Mouse (Mus musculus) kidney, embryonic 14.5 days (tissue): ENCODE measurements at regions not wholly inside any gene's neighbourhood (a gene's known extent, or its start where the extent isn't known, plus 50 kb on each side); places are given as distances from the start of the nearest gene placed in this dataset.

Experiments
- ATAC-seq: fragments of 200-750 bp; cut with Nextera tagmentation; 2 replicates; pipeline ENCODE4 v1.8.0; 2017; ENCODE audit warnings: moderate number of reproducible peaks, mild to moderate bottlenecking, moderate TSS enrichment, moderate library complexity; ENCODE audit not compliant: low FRiP score, low TSS enrichment
- H3K27ac ChIP-seq: fragments of 300-500 bp; sonication (generic); 2 replicates; pipeline ENCODE4 v1.5.1; 2014; ENCODE audit warnings: low read depth, mild to moderate bottlenecking, low read length, moderate library complexity, mixed read lengths
- H3K27me3 ChIP-seq: fragments of 300-500 bp; sonication (generic); 2 replicates; pipeline ENCODE4 v1.6.1; 2014; ENCODE audit warnings: mild to moderate bottlenecking, low read length; ENCODE audit not compliant: control insufficient read depth, insufficient read depth
- H3K36me3 ChIP-seq: fragments of 300-500 bp; sonication (generic); 2 replicates; pipeline ENCODE4 v1.6.1; 2014; ENCODE audit warnings: low read length, mixed read lengths; ENCODE audit not compliant: control insufficient read depth, insufficient read depth
- H3K4me1 ChIP-seq: fragments of 300-500 bp; sonication (generic); 2 replicates; pipeline ENCODE4 v1.6.1; 2014; ENCODE audit warnings: low read length, mixed read lengths; ENCODE audit not compliant: control insufficient read depth, insufficient read depth
- H3K4me2 ChIP-seq: fragments of 300-500 bp; sonication (generic); replicated peaks from 2 replicates; pipeline ENCODE4 v1.6.1; 2014; ENCODE audit warnings: low read depth, mild to moderate bottlenecking, low read length
- H3K4me3 ChIP-seq: fragments of 300-500 bp; sonication (generic); 2 replicates; pipeline ENCODE4 v1.5.1; 2014; ENCODE audit warnings: mild to moderate bottlenecking, low read length
- H3K9ac ChIP-seq: fragments of 300-500 bp; sonication (generic); 2 replicates; pipeline ENCODE4 v1.6.1; 2014; ENCODE audit warnings: low read depth, mild to moderate bottlenecking, low read length, moderate library complexity
- H3K9me3 ChIP-seq: fragments of 300-500 bp; sonication (generic); 2 replicates; pipeline ENCODE4 v1.6.1; 2016; ENCODE audit warnings: low read length; ENCODE audit not compliant: control insufficient read depth
- WGBS: fragments of 180-500 bp; shearing (Covaris S2); extraction: QIAGEN DNeasy Blood & Tissue Kit; methylation state at CpG from one replicate; pipeline ENCODE4 v1.1.7; 2014; 5-methylcytosine and 5-hydroxymethylcytosine counted together

- H3K4me2 ChIP-seq: no peak overlapping the region
- no peaks in the 10 kb centered on the region for H3K9me3 ChIP-seq
- H3K27me3 ChIP-seq: no peaks in the 10 kb centered on the region
- H3K27ac ChIP-seq: no peak overlapping the region
- no peaks in the 10 kb centered on the region for H3K36me3 ChIP-seq
- H3K4me3 ChIP-seq: no peak overlapping the region
- peaks cover 14% of the 10 kb centered on the region for H3K4me1 ChIP-seq
- WGBS: 56% methylated on average over 9 of the region's 9 CpGs
- ATAC-seq: no peak
- no peak overlapping the region for H3K9ac ChIP-seq
Measured at GRCm38 (mm10) chr19:59395739-59396138, 50.2 kb upstream of the Pdzd8 start.

GRCm38 (mm10) chr19:59396506-59396905, 50.9 kb upstream of the Pdzd8 start:
- Histone ChIP-seq H3K4me2 (no peak overlapping the region), H3K9me3 (no peaks in the 10 kb centered on the region), H3K27me3 (no peaks in the 10 kb centered on the region), H3K4me1 (peaks cover 20% of the 10 kb centered on the region), H3K27ac (no peak overlapping the region), H3K36me3 (no peaks in the 10 kb centered on the region), H3K9ac (no peak overlapping the region), H3K4me3 (no peak overlapping the region)
- WGBS: 83% methylated on average over 3 of the region's 3 CpGs
- no peak for ATAC-seq

- peaks cover 16% of the 10 kb centered on the region for H3K4me1 ChIP-seq
- ATAC-seq: peak; percentile 64
Measured at GRCm38 (mm10) chr19:59399849-59400585, 54.4 kb upstream of the Pdzd8 start.

GRCm38 (mm10) chr19:59401304-59401703, 55.7 kb upstream of the Pdzd8 start:
- ATAC-seq: no peak
- peaks cover 16% of the 10 kb centered on the region for H3K4me1 ChIP-seq
- H3K27ac ChIP-seq: no peak overlapping the region
- H3K4me2 ChIP-seq: no peak overlapping the region
- H3K9me3 ChIP-seq: no peaks in the 10 kb centered on the region
- H3K9ac ChIP-seq: no peak overlapping the region
- H3K27me3 ChIP-seq: no peaks in the 10 kb centered on the region
- no peaks in the 10 kb centered on the region for H3K36me3 ChIP-seq
- no peak overlapping the region for H3K4me3 ChIP-seq
- WGBS: 51% methylated on average over 3 of the region's 3 CpGs

More at GRCm38 (mm10) chr19:59399849-59400585, 54.4 kb upstream of the Pdzd8 start:
- Histone ChIP-seq H3K9me3 (no peaks in the 10 kb centered on the region), H3K4me3 (no peak overlapping the region), H3K36me3 (no peaks in the 10 kb centered on the region), H3K27ac (no peak overlapping the region), H3K27me3 (no peaks in the 10 kb centered on the region), H3K9ac (no peak overlapping the region), H3K4me2 (no peak overlapping the region)
- 10% methylated on average over 11 of the region's 11 CpGs for WGBS

GRCm38 (mm10) chr19:59402097-59402496, 56.1 kb upstream of the Emx2 start:
- WGBS: 91% methylated on average over 4 of the region's 4 CpGs
- H3K9ac ChIP-seq: no peak overlapping the region
- H3K9me3 ChIP-seq: no peaks in the 10 kb centered on the region
- H3K27ac ChIP-seq: no peak overlapping the region
- H3K36me3 ChIP-seq: no peaks in the 10 kb centered on the region
- H3K4me1 ChIP-seq: peaks cover 16% of the 10 kb centered on the region
- H3K27me3 ChIP-seq: no peaks in the 10 kb centered on the region
- no peak overlapping the region for H3K4me3 ChIP-seq
- no peak for ATAC-seq
- H3K4me2 ChIP-seq: no peak overlapping the region

- no peak overlapping the region for H3K4me3 ChIP-seq
- H3K9ac ChIP-seq: no peak overlapping the region
- ATAC-seq: no peak
- 88% methylated on average over 2 of the region's 2 CpGs for WGBS
- no peak overlapping the region for H3K4me2 ChIP-seq
- H3K27me3 ChIP-seq: no peaks in the 10 kb centered on the region
- H3K4me1 ChIP-seq: peaks cover 16% of the 10 kb centered on the region
- H3K9me3 ChIP-seq: no peaks in the 10 kb centered on the region
- no peak overlapping the region for H3K27ac ChIP-seq
- no peaks in the 10 kb centered on the region for H3K36me3 ChIP-seq
Measured at GRCm38 (mm10) chr19:59404082-59404481, 54.1 kb upstream of the Emx2 start.

- H3K27ac ChIP-seq: no peak overlapping the region
- no peaks in the 10 kb centered on the region for H3K27me3 ChIP-seq
- no peak overlapping the region for H3K4me2 ChIP-seq
- H3K9me3 ChIP-seq: no peaks in the 10 kb centered on the region
- H3K4me3 ChIP-seq: no peak overlapping the region
- H3K9ac ChIP-seq: no peak overlapping the region
- WGBS: 94% methylated on average over 1 of the region's 1 CpGs
- ATAC-seq: no peak
- H3K4me1 ChIP-seq: peaks cover 15% of the 10 kb centered on the region
- H3K36me3 ChIP-seq: no peaks in the 10 kb centered on the region
Measured at GRCm38 (mm10) chr19:59404766-59405165, 53.4 kb upstream of the Emx2 start.

- no peak overlapping the region for H3K9ac ChIP-seq
- H3K27me3 ChIP-seq: no peaks in the 10 kb centered on the region
Measured at GRCm38 (mm10) chr19:59405616-59406015, 52.6 kb upstream of the Emx2 start.

GRCm38 (mm10) chr19:59408094-59408493, 50.1 kb upstream of the Emx2 start:
- ATAC-seq: no peak
- Histone ChIP-seq H3K4me3 (no peak overlapping the region), H3K9ac (no peak overlapping the region), H3K4me1 (no peaks in the 10 kb centered on the region), H3K36me3 (no peaks in the 10 kb centered on the region), H3K9me3 (no peaks in the 10 kb centered on the region), H3K27ac (no peak overlapping the region), H3K27me3 (no peaks in the 10 kb centered on the region), H3K4me2 (no peak overlapping the region)
- WGBS: 89% methylated on average over 2 of the region's 2 CpGs

More at GRCm38 (mm10) chr19:59405616-59406015, 52.6 kb upstream of the Emx2 start:
- Histone ChIP-seq H3K4me2 (no peak overlapping the region), H3K4me3 (no peak overlapping the region), H3K9me3 (no peaks in the 10 kb centered on the region), H3K27ac (no peak overlapping the region), H3K36me3 (no peaks in the 10 kb centered on the region), H3K4me1 (peaks cover 7% of the 10 kb centered on the region)
- WGBS: 90% methylated on average over 5 of the region's 5 CpGs
- ATAC-seq: no peak
